Mouse (Mus musculus) spleen, adult 2 months (tissue): ENCODE measurements at regions not wholly inside any gene's neighbourhood (a gene's known extent, or its start where the extent isn't known, plus 50 kb on each side); places are given as distances from the start of the nearest gene placed in this dataset.

ENCODE experiments used
- CTCF ChIP-seq: fragments of 200-500 bp; IDR thresholded peaks from 2 replicates; pipeline ENCODE4 v1.5.1; 2011; ENCODE audit warnings: mild to moderate bottlenecking, inconsistent platforms; ENCODE audit not compliant: insufficient read depth, insufficient read length, insufficient replicate concordance; ENCODE audit errors: extremely low read depth
- POLR2A ChIP-seq: fragments of 200-500 bp; IDR thresholded peaks from 2 replicates; pipeline ENCODE4 v1.6.1; 2011; ENCODE audit warnings: low read depth, low read length, inconsistent platforms

GRCm38 (mm10) chr16:92906873-92907272, 80.9 kb upstream of the Runx1 start:
- TF ChIP-seq POLR2A, result no peak
- no peak for TF ChIP-seq CTCF
